Mouse (Mus musculus): ENCODE measurements around the gene Hoxa3. TPM values are rescaled to one million over a fixed set of nuclear protein-coding genes. Genes with fewer than 3 reads are reported as not detected.

The Hoxa3 gene
- polyA plus RNA-seq, 1 experiment from 2014 or later, result 2.8 TPM

GRCm38 (mm10) chr6:52159164-52159761 is 53.9 kb downstream of the Hoxa3 start:
- Histone ChIP-seq H3K4me2 (ENCODE audit: low read depth, low read length) (peak overlapping the region; percentile 99), H3K27ac (replicated peaks; ENCODE audit: low read depth, low read length) (no peak overlapping the region; the same call in 1 of the 2 replicates), H3K27me3 (replicated peaks; ENCODE audit: control insufficient read depth, insufficient read depth, low read length) (peaks cover 98% of the 10 kb centered on the region), H3K9me3 (ENCODE audit: control insufficient read depth, low read length) (no peaks in the 10 kb centered on the region), H3K9ac (ENCODE audit: low read depth, low read length) (peak overlapping the region; percentile 61; the same call in 1 of the 2 replicates), H3K4me3 (ENCODE audit: low read depth, low read length) (peak overlapping the region; percentile 62), H3K36me3 (ENCODE audit: control insufficient read depth, insufficient read depth, low read length) (no peaks in the 10 kb centered on the region), H3K4me1 (ENCODE audit: control insufficient read depth, insufficient read depth, low read length) (peaks cover 7% of the 10 kb centered on the region; the same call in 1 of the 2 replicates)
- ATAC-seq (ENCODE audit: low read depth), result no peak
- 4% methylated on average over 12 of the region's 12 CpGs for WGBS
- DNase-seq (ENCODE audit: low spot score), result no peak

GRCm38 (mm10) chr6:52158276-52159051 is 54.7 kb downstream of the Hoxa3 start, which contains the start of gene Hoxa1:
Gene Hoxa1, minus strand, starts transcription at chr6:52158317.
- Histone ChIP-seq H3K4me3 (ENCODE audit: low read depth, low read length) (peak within 1 kb of the TSS; percentile 62), H3K4me1 (ENCODE audit: control insufficient read depth, insufficient read depth, low read length) (peaks cover 7% of the 10 kb centered on the region; the same call in 1 of the 2 replicates), H3K27me3 (replicated peaks; ENCODE audit: control insufficient read depth, insufficient read depth, low read length) (peaks cover 98% of the 10 kb centered on the region), H3K36me3 (ENCODE audit: control insufficient read depth, insufficient read depth, low read length) (no peaks in the 10 kb centered on the region), H3K4me2 (ENCODE audit: low read depth, low read length) (peak within 1 kb of the TSS; percentile 99), H3K9me3 (ENCODE audit: control insufficient read depth, low read length) (no peaks in the 10 kb centered on the region), H3K27ac (replicated peaks; ENCODE audit: low read depth, low read length) (no peak within 1 kb of the TSS; the same call in 1 of the 2 replicates), H3K9ac (ENCODE audit: low read depth, low read length) (peak within 1 kb of the TSS; percentile 61)
- peak; percentile 86 for DNase-seq (ENCODE audit: low spot score)
- under 1% methylated on average over 34 of the region's 55 CpGs for WGBS
- peak; percentile 82 for ATAC-seq (ENCODE audit: low read depth)

- H3K36me3 ChIP-seq (ENCODE audit: control insufficient read depth, insufficient read depth, low read length), result no peaks in the 10 kb centered on the region
- ATAC-seq (ENCODE audit: low read depth) (no peak), DNase-seq (ENCODE audit: low spot score) (no peak)
- no peak overlapping the region for H3K9ac ChIP-seq (ENCODE audit: low read depth, low read length)
- H3K9me3 ChIP-seq (ENCODE audit: control insufficient read depth, low read length), result no peaks in the 10 kb centered on the region
- peaks cover 98% of the 10 kb centered on the region for H3K27me3 ChIP-seq (replicated peaks; ENCODE audit: control insufficient read depth, insufficient read depth, low read length)
- H3K27ac ChIP-seq (replicated peaks; ENCODE audit: low read depth, low read length), result no peak overlapping the region
- peak overlapping the region; percentile 99 for H3K4me2 ChIP-seq (ENCODE audit: low read depth, low read length)
- H3K4me1 ChIP-seq (ENCODE audit: control insufficient read depth, insufficient read depth, low read length), result peaks cover 7% of the 10 kb centered on the region; the same call in 1 of the 2 replicates
- H3K4me3 ChIP-seq (ENCODE audit: low read depth, low read length), result peak overlapping the region; percentile 62
- 1% methylated on average over 32 of the region's 32 CpGs for WGBS
Measured at GRCm38 (mm10) chr6:52157466-52158275, 55.5 kb downstream of the Hoxa3 start.

GRCm38 (mm10) chr6:52156551-52157200 is 56.5 kb downstream of the Hoxa3 start:
- Histone ChIP-seq H3K27ac (replicated peaks; ENCODE audit: low read depth, low read length) (no peak overlapping the region), H3K4me3 (ENCODE audit: low read depth, low read length) (no peak overlapping the region), H3K9ac (ENCODE audit: low read depth, low read length) (no peak overlapping the region), H3K9me3 (ENCODE audit: control insufficient read depth, low read length) (no peaks in the 10 kb centered on the region), H3K27me3 (replicated peaks; ENCODE audit: control insufficient read depth, insufficient read depth, low read length) (peaks cover 99% of the 10 kb centered on the region), H3K4me2 (ENCODE audit: low read depth, low read length) (no peak overlapping the region), H3K36me3 (ENCODE audit: control insufficient read depth, insufficient read depth, low read length) (no peaks in the 10 kb centered on the region), H3K4me1 (ENCODE audit: control insufficient read depth, insufficient read depth, low read length) (peaks cover 7% of the 10 kb centered on the region; the same call in 1 of the 2 replicates)
- WGBS, result 5% methylated on average over 20 of the region's 20 CpGs
- ATAC-seq (ENCODE audit: low read depth) (no peak), DNase-seq (ENCODE audit: low spot score) (no peak)

GRCm38 (mm10) chr6:52155471-52155870 is 57.7 kb downstream of the Hoxa3 start:
- ATAC-seq (ENCODE audit: low read depth), result no peak
- H3K4me1 ChIP-seq (ENCODE audit: control insufficient read depth, insufficient read depth, low read length), result peaks cover 7% of the 10 kb centered on the region; the same call in 1 of the 2 replicates
- no peak overlapping the region for H3K27ac ChIP-seq (replicated peaks; ENCODE audit: low read depth, low read length)
- no peaks in the 10 kb centered on the region for H3K9me3 ChIP-seq (ENCODE audit: control insufficient read depth, low read length)
- H3K36me3 ChIP-seq (ENCODE audit: control insufficient read depth, insufficient read depth, low read length), result no peaks in the 10 kb centered on the region
- no peak overlapping the region for H3K9ac ChIP-seq (ENCODE audit: low read depth, low read length)
- WGBS, result 55% methylated on average over 3 of the region's 3 CpGs
- H3K4me2 ChIP-seq (ENCODE audit: low read depth, low read length), result no peak overlapping the region
- H3K27me3 ChIP-seq (replicated peaks; ENCODE audit: control insufficient read depth, insufficient read depth, low read length), result peaks cover 99% of the 10 kb centered on the region
- DNase-seq (ENCODE audit: low spot score), result no peak
- H3K4me3 ChIP-seq (ENCODE audit: low read depth, low read length), result no peak overlapping the region

- no peak for ATAC-seq (ENCODE audit: low read depth)
- WGBS, result 21% methylated on average over 5 of the region's 5 CpGs
- Histone ChIP-seq H3K4me1 (ENCODE audit: control insufficient read depth, insufficient read depth, low read length) (peaks cover 7% of the 10 kb centered on the region; the same call in 1 of the 2 replicates), H3K36me3 (ENCODE audit: control insufficient read depth, insufficient read depth, low read length) (no peaks in the 10 kb centered on the region), H3K9me3 (ENCODE audit: control insufficient read depth, low read length) (peaks cover 6% of the 10 kb centered on the region; the same call in 1 of the 2 replicates), H3K27ac (replicated peaks; ENCODE audit: low read depth, low read length) (no peak overlapping the region), H3K4me2 (ENCODE audit: low read depth, low read length) (no peak overlapping the region), H3K9ac (ENCODE audit: low read depth, low read length) (no peak overlapping the region), H3K4me3 (ENCODE audit: low read depth, low read length) (no peak overlapping the region), H3K27me3 (replicated peaks; ENCODE audit: control insufficient read depth, insufficient read depth, low read length) (peaks cover 99% of the 10 kb centered on the region)
- no peak for DNase-seq (ENCODE audit: low spot score)
Measured at GRCm38 (mm10) chr6:52154044-52154443, 59.1 kb downstream of the Hoxa3 start.

GRCm38 (mm10) chr6:52153270-52153669 is 59.9 kb downstream of the Hoxa3 start:
- Histone ChIP-seq H3K4me2 (ENCODE audit: low read depth, low read length) (no peak overlapping the region), H3K36me3 (ENCODE audit: control insufficient read depth, insufficient read depth, low read length) (no peaks in the 10 kb centered on the region), H3K27ac (replicated peaks; ENCODE audit: low read depth, low read length) (no peak overlapping the region), H3K4me1 (ENCODE audit: control insufficient read depth, insufficient read depth, low read length) (peaks cover under 1% of the 10 kb centered on the region; the same call in 1 of the 2 replicates), H3K4me3 (ENCODE audit: low read depth, low read length) (no peak overlapping the region), H3K9ac (ENCODE audit: low read depth, low read length) (no peak overlapping the region), H3K9me3 (ENCODE audit: control insufficient read depth, low read length) (peaks cover 6% of the 10 kb centered on the region; the same call in 1 of the 2 replicates), H3K27me3 (replicated peaks; ENCODE audit: control insufficient read depth, insufficient read depth, low read length) (peaks cover 94% of the 10 kb centered on the region)
- WGBS, result 9% methylated on average over 6 of the region's 6 CpGs
- no peak for DNase-seq (ENCODE audit: low spot score)
- ATAC-seq (ENCODE audit: low read depth), result no peak
